Mouse (Mus musculus) spleen, postnatal 36 days (tissue): ENCODE data around the gene Ndufb2.

ENCODE experiments used
- DNase-seq, 2 experiments: peaks; one replicate each; pipeline ENCODE4 v3.0.0; 2022; ENCODE audit warnings: low spot score in 2 of 2, mixed read lengths in 1 of 2

The Ndufb2 gene

GRCm38 (mm10) chr6:39580558-39580957 lies 11.8 kb upstream of the Ndufb2 start:
- DNase-seq: no peak

- no peak for DNase-seq
These were observed 11.1 kb upstream of the Ndufb2 start for GRCm38 (mm10) chr6:39581087-39581784.

GRCm38 (mm10) chr6:39585517-39585916 lies 6.9 kb upstream of the Ndufb2 start, which contains the start of gene Gm42420:
Gene Gm42420, plus strand, starts transcription at chr6:39585753.
- DNase-seq: no peak

GRCm38 (mm10) chr6:39591481-39591880 lies 893 bp upstream of the Ndufb2 start:
- no peak for DNase-seq

- DNase-seq: no peak
These were observed 8.5 kb downstream of the Ndufb2 start for GRCm38 (mm10) chr6:39600851-39601250.

DNA sequence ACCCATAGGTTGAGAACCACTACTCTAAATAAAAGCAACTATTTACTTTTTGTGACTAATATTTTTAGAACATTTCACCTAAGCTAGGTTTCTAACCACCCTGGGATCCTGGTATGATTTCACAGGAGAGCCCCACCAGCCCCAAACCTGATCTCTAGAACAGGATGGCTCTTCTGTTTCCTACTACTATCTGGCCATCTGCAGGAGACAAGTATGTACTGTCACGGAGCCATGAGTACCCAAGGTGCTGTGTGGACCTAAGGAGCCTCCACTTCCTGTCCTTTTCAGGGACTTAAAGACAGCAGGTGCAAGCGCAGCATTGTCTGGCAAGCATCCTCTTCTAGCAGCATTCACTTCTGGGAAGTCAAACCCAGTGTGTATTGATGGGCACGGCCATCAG lies 9.5 kb downstream of the Ndufb2 start:
- no peak for DNase-seq

DNA sequence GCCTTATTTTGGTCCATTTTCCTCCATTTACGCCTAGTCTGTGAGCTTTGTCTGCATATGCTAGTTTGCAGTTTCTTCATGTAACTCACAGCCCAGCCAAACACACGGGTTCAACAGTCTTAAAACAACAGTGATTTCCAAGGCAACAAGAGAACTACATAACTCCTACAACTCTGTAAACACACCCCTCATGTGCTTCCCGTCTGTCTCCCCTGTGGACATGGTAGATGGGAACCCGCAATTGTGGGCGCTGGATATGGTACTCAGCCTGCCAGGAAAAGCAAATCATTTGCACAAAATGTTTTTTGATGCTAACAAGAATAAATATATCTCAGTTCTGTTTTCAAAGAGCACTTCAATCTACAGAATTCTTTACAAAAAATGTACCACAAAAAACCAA lies 12.2 kb downstream of the Ndufb2 start:
- DNase-seq: no peak

- DNase-seq: no peak
These were observed 13.7 kb downstream of the Ndufb2 start for GRCm38 (mm10) chr6:39606056-39606455.

DNA sequence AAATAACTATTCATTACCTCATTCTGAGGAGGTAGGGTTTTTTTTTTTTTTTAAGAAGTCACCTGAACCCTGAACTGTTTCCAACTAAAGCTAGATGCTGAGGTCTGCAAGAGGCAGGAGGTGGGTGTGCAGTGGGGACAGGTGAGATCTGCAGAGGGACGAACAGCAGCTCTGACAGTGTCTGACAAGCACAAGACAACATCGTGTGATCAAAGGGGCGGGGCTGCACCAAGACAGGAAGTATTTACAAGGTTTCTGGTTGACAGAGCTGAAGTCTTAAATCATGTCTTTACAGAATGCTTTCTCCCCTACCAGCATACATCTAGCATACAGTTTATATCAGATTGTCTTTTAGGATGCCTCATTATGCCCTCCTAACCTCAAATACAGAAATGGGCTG lies 14.5 kb downstream of the Ndufb2 start:
- DNase-seq: peak; percentile 47 to 48

GRCm38 (mm10) chr6:39607365-39607764 lies 15.0 kb downstream of the Ndufb2 start:
- DNase-seq: no peak

DNA sequence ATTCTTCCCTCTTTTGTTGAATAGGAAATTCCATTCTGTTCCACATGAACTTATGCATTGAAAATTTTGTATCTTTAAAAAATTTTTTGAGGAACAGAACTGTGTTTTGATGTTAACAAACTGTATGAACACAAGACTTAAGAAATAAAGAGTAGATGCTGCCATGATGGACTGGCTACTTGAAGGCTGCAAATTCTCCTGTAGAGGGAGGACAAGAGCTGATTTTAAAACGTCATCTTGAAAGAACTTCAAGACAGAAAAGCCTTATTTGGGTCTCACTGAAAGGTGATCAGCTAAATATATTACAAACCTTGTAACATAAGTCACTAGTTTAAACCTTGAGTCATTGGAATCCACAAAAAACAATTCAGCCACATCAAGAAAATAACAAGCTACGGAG lies 17.8 kb downstream of the Ndufb2 start:
- no peak for DNase-seq

GRCm38 (mm10) chr6:39611296-39611695 lies 18.9 kb downstream of the Ndufb2 start:
- DNase-seq: no peak
